Mouse (Mus musculus) thymus, postnatal 36 days (tissue): ENCODE data around the gene Nat9.
A peak's percentile ranks its signal among the peaks of the same experiment; 100 is the strongest.

Experiments used
- DNase-seq, 2 experiments: peaks; one replicate each; pipeline ENCODE4 v3.0.0; 2022; ENCODE audit warnings: mixed read lengths in 2 of 2

Nat9 gene

DNA sequence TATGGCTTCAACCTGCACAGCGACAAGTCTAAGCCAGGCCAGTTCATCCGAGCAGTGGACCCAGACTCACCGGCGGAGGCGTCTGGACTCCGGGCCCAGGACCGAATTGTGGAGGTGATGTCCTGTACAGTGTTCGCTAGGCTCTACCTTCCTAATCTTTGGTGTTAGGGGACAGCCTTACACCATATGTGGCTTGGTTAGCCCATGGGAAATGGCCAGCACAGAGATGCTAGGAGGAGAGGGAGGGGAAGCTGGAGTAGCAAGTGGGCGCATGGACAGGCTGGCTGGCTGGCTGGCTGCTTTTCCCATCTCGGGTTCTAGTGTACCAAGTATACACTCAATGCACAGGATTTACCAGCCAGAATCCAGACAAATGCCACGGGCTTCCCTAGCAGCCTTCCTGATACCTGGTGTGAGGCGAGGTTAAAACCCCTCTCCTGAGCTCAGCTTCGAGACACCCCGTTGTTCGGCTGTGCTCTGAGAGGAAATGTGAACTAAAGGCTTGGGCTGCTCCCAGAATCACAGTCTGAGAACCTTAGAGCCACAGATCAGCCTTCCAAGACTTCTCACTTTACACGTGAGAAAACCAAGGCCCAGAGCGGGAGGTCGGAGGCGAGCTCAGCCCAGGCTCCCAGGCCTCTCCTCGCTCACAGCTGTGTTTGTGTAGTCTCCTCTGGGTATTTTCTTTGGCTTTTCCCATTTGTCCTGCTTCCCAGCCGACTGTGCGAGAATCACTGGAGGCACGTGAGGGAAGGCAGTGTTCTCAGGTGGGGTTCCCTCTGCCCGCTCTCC lies 11.1 kb downstream of the Nat9 start:
- no peak for DNase-seq

DNA sequence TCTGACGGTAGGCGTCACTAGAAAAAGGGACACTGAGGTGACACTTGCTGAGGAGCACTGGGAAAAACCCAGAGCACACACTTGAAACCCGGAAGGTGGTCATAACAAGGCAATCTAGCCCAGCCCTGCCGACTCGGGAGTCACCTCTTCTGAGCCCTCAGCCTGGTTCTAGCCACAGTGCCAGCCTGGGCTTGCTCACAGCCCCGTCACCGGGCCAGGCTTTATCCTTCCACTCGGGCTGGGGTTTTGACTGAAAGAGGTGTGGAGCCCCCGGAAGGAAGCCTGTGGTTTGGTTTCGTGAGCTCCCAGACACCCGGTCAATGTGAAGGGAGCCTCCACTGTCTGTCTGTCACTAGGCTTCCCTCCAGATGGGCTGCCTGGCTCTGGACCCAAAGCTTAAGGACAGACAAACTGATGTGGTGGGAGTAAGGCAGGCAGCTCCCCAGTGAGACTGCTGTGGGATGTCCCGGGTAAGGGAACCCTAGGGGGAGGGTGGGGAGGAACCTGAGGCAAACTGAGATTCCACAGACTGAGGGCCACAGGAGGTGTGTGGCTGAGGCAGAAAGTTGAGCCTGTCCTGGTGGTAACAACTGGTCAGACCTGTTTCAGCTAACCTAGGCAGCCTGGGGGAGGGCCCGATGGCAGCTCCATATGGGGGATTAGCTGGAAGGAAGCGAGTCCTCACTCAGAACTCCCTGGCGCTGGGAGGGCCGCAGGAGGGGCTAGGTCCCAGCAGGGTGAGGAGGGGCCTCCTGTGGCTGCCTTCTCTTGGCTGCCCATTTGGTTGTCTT lies 13.9 kb downstream of the Nat9 start:
- DNase-seq, result peak; percentile 42 to 49

- no peak for DNase-seq
Observed at GRCm38 (mm10) chr11:115172825-115173287, 14.8 kb downstream of the Nat9 start.

DNA sequence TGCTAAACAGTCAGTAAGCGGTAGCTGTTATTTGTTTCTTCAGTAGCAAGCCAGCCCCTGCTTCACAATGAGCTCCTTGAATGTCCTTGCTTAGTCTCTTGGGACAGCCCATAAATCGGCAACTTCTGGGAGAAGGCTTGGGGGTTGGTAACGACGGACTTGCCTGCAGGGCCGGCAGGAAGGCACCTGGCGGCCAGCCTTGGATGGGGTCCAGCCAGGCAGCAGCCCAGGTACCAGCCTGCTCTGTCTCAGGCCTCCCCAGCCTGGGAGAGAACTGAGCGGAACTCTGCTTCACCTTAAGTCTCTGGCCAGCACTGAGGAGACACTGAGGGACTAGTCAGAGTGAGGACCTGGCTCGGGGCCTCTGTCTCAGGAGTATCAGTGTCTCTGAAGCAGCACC lies 16.5 kb downstream of the Nat9 start:
- no peak for DNase-seq

DNA sequence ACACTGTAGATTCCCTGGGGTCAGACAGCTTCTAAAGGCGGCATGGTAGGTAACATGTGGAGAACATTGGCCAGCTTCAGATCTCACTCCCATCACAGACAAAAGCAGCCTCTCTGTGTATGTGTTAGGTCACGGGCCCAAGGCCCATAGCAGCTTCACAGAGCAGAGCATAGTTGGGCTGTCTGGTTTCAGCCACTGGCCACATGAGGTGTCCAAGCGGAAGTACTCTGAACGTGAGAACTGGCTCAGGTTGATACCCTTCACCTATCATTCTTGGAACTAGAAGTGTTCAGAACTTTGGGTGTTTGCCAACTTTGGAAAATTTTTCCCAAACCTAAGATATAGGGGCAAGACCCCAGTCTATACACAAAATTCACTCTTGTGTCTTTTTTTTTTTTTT lies 18.2 kb downstream of the Nat9 start:
- peak in 1 of 2 experiments; percentile 2 for DNase-seq

DNA sequence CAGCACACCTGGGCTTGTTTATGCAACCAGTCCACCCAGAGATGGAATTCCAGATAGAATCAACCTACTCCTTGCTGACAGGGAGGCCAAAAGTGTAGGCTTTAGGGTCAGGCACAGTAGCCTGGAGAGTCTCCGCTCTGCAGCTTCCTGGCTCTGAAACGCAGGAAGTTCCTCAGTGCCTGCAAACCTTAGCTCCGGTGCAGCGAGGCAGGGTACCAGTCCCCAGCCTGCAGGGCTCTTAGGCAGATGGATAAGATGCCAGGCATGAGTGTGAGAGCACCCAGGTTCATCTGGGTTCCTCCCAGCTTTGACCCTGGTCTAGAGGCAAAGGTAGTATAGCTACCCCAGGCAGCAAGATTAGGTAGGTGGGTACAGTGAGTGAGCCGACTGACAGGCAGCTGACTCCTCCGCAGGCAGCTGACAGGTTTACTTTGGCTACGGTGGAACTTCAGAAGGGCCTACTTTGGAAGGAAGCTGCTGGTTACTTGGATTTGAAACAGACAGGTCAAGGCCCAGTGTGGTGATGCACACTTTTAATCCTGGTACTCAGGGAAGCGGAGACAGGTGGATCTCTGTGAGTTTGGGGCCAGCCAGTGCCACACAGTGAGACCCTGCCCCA lies 19.9 kb downstream of the Nat9 start:
- peak in 1 of 2 experiments; percentile 4 for DNase-seq

GRCm38 (mm10) chr11:115166776-115167175 lies 20.9 kb downstream of the Nat9 start:
- no peak for DNase-seq

DNA sequence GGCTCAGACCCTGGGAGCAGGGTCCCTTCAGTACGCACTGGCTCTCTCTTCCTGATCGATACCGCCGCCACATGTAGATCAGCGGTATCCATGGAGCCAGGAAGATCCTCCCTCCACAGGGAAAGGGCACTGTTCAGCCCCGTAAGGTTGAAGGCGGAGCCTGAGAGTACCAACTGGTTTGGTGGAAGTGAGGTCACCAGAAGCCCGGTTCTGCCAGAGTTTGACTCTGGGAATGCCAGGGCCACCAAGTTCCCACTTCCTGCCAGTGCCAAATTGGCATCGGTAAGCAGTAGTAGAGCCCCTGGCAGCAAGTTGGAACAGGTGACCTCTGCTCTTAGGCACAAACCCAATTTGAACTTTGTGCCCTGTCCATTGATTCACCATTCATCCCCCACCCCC lies 22.7 kb downstream of the Nat9 start:
- DNase-seq, result peak in 1 of 2 experiments; percentile 31

DNA sequence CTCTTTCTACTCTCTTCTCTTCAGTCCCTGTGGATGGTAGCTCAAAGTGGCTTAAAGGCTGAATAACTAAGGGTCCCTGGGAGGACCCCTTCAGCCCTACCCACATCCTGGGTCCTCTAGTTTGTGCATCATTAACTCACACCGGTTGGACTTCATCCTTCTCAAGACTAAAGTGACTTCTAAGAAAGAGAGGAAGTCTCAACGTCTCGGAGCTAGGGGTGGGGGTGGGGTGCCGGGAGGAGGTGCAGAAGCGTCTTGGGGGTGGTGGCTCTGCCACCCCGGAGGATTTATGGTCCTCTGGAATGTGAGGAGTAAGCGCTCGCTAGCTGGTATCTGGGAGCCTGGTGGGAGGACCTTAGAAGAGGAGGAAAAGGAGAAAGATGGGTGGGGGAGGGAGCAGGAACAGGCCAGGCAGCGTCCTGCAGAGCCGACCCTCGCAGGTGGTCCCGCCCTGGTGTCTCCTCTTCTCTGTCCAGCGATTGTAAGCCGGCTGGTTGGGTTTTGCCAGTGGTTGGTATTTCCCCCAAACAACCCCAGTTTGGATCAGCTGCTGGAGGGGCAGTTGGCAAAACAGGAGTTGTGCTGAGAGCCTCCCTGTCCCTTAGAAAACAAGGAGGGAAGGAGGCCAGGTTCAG lies 23.2 kb downstream of the Nat9 start:
- peak in 1 of 2 experiments; percentile 33 for DNase-seq

DNA sequence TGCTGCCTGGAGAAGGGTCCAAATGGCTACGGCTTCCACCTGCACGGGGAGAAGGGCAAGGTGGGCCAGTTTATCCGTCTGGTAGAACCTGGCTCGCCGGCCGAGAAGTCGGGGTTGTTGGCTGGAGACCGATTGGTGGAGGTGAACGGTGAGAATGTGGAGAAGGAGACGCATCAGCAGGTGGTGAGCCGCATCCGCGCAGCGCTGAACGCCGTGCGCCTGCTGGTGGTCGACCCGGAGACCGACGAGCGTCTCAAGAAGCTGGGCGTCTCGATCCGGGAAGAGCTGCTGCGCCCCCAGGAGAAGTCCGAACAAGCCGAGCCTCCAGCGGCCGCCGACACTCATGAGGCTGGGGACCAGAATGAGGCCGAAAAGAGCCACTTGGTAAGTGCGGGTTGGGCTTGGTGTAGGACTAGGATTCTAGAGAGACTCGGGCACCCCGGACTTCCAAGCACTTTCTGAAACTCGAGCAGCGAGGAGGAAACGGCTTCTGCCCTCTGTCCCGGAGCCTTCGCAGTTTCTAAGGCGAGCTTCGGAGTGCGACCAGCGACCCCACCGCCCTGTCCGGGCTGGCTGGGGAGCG lies 24.0 kb downstream of the Nat9 start:
- DNase-seq, result peak; percentile 78 to 85

GRCm38 (mm10) chr11:115162832-115163480 lies 24.7 kb downstream of the Nat9 start, which contains the start of gene Slc9a3r1:
Gene Slc9a3r1, plus strand, starts transcription at chr11:115163341.
- DNase-seq, result peak; percentile 100

- DNase-seq, result peak in 1 of 2 experiments; percentile 28
Observed at GRCm38 (mm10) chr11:115162205-115162601, 25.5 kb downstream of the Nat9 start.

GRCm38 (mm10) chr11:115161578-115162204 lies 26.0 kb downstream of the Nat9 start:
- peak; percentile 61 to 73 for DNase-seq

GRCm38 (mm10) chr11:115160883-115161577 lies 26.6 kb downstream of the Nat9 start:
- DNase-seq, result peak; percentile 89 to 90

DNA sequence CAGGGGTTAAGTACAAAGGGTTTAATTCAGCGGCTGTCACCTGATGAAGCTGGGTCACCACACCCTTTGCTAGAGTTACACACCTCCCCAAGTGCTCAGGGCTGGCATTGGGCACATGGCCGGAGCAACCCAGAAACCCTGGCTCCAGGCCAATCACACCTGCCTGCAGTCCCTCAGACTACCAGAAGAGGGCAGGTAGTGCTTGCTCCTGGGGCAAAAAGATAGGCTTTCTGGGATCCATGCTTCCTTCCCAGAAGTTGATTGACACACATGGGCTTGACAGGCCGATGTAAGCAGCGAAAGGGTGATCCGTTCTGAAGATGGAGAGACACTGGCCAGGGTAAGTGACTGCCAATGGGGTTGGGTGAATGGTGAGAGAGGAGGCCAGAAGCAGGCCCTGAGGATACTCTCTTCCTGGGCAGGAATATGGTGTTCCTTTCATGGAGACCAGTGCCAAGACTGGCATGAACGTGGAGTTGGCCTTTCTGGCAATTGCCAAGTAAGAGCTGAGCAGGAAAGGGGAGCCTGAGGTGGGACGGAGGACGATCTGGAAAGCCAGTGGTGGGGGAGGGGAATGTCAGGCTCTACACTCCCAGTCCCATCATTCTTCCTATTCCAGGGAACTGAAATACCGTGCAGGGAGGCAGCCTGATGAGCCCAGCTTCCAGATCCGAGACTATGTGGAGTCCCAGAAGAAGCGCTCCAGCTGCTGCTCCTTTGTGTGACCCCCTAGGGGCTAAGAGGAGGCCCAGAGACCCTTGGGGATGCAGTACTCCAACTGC lies 27.5 kb downstream of the Nat9 start:
- DNase-seq, result peak; percentile 73 to 79

DNA sequence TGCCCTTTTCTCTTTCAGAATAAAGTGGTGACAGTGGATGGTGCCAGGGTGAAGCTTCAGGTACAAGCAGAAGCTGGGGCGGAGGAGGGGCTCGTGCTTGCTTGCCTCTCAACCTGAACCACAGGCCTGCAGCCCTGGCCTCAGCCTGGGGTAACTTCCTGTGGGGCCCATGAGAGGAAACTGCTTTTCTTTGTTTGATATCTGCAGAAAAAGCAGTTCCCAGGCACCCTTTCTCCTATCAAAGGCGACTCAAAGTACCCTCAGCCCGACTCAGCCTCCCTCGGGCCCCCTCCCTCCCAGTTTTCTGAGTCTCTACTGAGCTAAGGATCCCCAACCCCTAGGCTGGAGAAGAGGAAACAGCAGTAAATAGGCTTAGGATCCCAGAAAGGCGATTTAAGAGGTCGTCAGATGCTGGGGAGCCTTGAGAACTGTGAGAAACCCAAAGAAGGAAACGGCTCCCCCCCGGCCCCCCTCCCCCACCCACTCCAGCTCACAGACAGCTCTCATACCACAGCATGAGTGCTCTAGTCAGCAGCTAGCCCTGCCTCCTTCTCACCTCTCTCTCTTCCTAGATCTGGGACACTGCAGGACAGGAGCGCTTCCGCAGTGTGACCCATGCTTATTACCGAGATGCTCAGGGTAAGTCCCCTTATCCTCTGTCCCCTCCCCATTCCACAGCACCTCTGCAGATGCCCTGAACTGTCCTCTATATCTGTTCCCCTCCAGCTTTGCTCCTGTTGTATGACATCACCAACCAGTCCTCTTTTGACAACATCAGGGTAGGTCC lies 29.5 kb downstream of the Nat9 start:
- DNase-seq, result peak; percentile 81 to 91

DNA sequence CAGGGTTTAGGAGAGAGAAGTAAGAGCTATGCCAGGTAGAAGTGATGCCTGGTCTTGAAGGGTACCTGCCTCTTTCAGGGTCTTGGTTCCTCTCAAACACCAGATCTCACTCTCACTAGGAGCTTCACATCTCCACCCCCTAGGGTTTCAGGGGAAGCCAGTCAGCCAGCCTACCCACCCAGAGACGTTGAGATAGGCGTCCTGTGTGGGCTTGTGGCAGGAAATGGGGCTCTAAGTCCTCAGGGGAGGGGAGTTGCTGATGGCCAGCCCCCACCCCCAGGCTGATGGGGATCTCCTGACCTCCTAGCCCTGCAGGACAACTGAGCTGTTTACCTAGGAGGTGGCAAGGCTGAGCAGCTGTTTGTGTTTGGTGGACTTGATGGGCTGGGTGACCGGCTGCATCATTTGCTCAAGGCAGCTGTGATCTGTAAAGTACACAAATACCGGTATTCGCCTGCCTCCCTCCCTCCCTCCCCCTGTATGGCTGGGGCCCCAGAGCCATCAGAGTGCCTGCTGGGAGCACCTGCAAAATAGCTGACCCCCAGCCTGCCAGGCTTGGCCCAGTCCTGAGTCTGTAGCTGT lies 32.5 kb downstream of the Nat9 start:
- DNase-seq, result peak; percentile 64 to 77

DNA sequence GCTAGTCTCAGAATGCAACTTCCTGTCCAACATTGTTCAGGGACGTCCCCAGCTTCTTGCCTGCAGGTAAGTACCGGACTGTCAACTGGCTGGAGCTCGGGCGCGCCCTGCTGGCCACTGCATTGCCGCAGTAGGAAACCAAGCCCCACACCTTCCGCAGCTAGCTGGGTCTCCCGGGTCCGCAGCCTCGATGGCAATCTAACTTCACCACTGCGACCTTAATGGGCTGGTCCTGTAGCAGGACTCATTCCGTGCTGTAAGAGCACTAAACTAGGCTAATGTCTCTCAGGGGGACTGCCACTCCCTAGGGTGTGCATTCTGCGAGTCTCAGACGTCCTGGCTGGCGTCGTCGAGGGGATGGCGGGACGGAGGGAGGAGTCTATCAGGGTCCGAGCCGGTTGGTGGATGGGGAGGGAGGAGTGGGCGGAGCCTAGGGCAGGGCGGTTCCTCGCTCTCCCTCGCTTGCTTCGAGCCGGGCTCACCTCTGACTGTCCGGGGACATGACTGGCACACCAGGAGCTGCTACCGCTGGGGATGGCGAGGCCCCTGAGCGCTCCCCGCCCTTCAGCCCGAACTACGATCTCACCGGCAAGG lies 33.9 kb downstream of the Nat9 start:
- peak; percentile 89 to 93 for DNase-seq
